13 mouse cellular contexts compared by ENCODE assay signal in genomic region chr19:59467413-59468064, GRCm38 (mm10). TPM values are rescaled to one million over a fixed set of nuclear protein-coding genes. Genes with fewer than 3 reads are reported as not detected.
DNase-seq lines count a peak whose midpoint lies in the region; ATAC-seq and TF ChIP-seq lines count a peak whose summit lies in the region.
"Had no signal": no experiment of that assay in that cellular context is flagged by ENCODE, and none has a peak within 500 bp of the region (broad histone marks: within the 10 kb centered on the region; RNA-seq: fewer than 3 reads in every experiment).

No protein-coding gene starts in this region.

- no peaks in the 10 kb centered on the region for H3K9me3 ChIP-seq in embryonic facial prominence, embryonic 13.5 days
- H3K9me3 ChIP-seq in kidney, embryonic 15.5 days (replicated peaks) = no peaks in the 10 kb centered on the region
- H3K9me3 ChIP-seq in midbrain, embryonic 14.5 days (ENCODE audit: control insufficient read depth, low read length) = no peaks in the 10 kb centered on the region

- WGBS in embryonic facial prominence, embryonic 13.5 days = 1% methylated on average over 23 of the region's 23 CpGs
- whole genome bisulfite sequencing in kidney, embryonic 15.5 days = 3% methylated on average over 23 of the region's 23 CpGs
- under 1% methylated on average over 23 of the region's 23 CpGs for WGBS in midbrain, embryonic 14.5 days

- H3K9ac ChIP-seq in embryonic facial prominence, embryonic 13.5 days = peak overlapping the region; percentile 41; the same call in 1 of the 2 replicates
- H3K9ac ChIP-seq in kidney, embryonic 15.5 days = peak overlapping the region; percentile 21; the same call in 1 of the 2 replicates
- no peak overlapping the region; the same call in 1 of the 2 replicates for H3K9ac ChIP-seq in midbrain, embryonic 14.5 days (replicated peaks; ENCODE audit: low read length)

- DNase-seq in layer of hippocampus, adult 2 months (ENCODE audit: low spot score in 2 of 2) = no peak
- DNase-seq in layer of hippocampus, adult 11-12 months (ENCODE audit: low spot score) = no peak
- DNase-seq in midbrain, embryonic 14.5 days = peak; percentile 37
- DNase-seq in gastrocnemius, postnatal 4 days (ENCODE audit: low spot score in 2 of 2) = no peak
- DNase-seq in left cerebral cortex, adult 8-10 months (ENCODE audit: low spot score in 2 of 2) = no peak
- DNase-seq in gastrocnemius, postnatal 25 days = no peak
- DNase-seq: adrenal gland, postnatal 14 days; heart, postnatal 10 days; liver had no signal

- H3K27me3 ChIP-seq in embryonic facial prominence, embryonic 13.5 days = peaks cover 100% of the 10 kb centered on the region
- H3K27me3 ChIP-seq in kidney, embryonic 15.5 days = peaks cover 100% of the 10 kb centered on the region
- H3K27me3 ChIP-seq in midbrain, embryonic 14.5 days (ENCODE audit: control insufficient read depth, insufficient read depth, low read length) = peaks cover 88% of the 10 kb centered on the region

- H3K27ac ChIP-seq in layer of hippocampus, adult 2 months = peak overlapping the region; percentile 98
- peak overlapping the region; percentile 48 for H3K27ac ChIP-seq in embryonic facial prominence, embryonic 13.5 days
- H3K27ac ChIP-seq in kidney, embryonic 15.5 days = peak overlapping the region; percentile 84
- peak overlapping the region; percentile 63; the same call in 1 of the 2 replicates for H3K27ac ChIP-seq in midbrain, embryonic 14.5 days (replicated peaks; ENCODE audit: low read depth, low read length)

- H3K36me3 ChIP-seq in embryonic facial prominence, embryonic 13.5 days = no peaks in the 10 kb centered on the region
- no peaks in the 10 kb centered on the region for H3K36me3 ChIP-seq in kidney, embryonic 15.5 days
- no peaks in the 10 kb centered on the region for H3K36me3 ChIP-seq in midbrain, embryonic 14.5 days (ENCODE audit: control insufficient read depth, insufficient read depth, low read length)

- TF ChIP-seq CTCF in layer of hippocampus, adult 2 months (conservative IDR thresholded peaks at IDR 0.05) = no peak

- ATAC-seq in embryonic facial prominence, embryonic 13.5 days (ENCODE audit: insufficient number of reproducible peaks, insufficient read depth, low FRiP score, low TSS enrichment, low read depth) = no peak
- peak; percentile 34 for ATAC-seq in kidney, embryonic 15.5 days (replicated peaks; ENCODE audit: low FRiP score)
- ATAC-seq in midbrain, embryonic 14.5 days (ENCODE audit: low FRiP score, low TSS enrichment) = peak; percentile 36; the same call in 1 of the 2 replicates

- peak overlapping the region; percentile 50 for H3K4me2 ChIP-seq in embryonic facial prominence, embryonic 13.5 days
- H3K4me2 ChIP-seq in kidney, embryonic 15.5 days = peak overlapping the region; percentile 60
- peak overlapping the region; percentile 52 for H3K4me2 ChIP-seq in midbrain, embryonic 14.5 days (ENCODE audit: low read length)

- H3K4me1 ChIP-seq in embryonic facial prominence, embryonic 13.5 days = peaks cover 31% of the 10 kb centered on the region
- H3K4me1 ChIP-seq in kidney, embryonic 15.5 days = peaks cover 50% of the 10 kb centered on the region
- H3K4me1 ChIP-seq in midbrain, embryonic 14.5 days (ENCODE audit: control insufficient read depth, insufficient read depth, low read length) = peaks cover 22% of the 10 kb centered on the region

- peak overlapping the region; percentile 52 for H3K4me3 ChIP-seq in layer of hippocampus, adult 2 months
- H3K4me3 ChIP-seq in embryonic facial prominence, embryonic 13.5 days = peak overlapping the region; percentile 22
- H3K4me3 ChIP-seq in kidney, embryonic 15.5 days (replicated peaks) = peak overlapping the region; percentile 37
- H3K4me3 ChIP-seq in midbrain, embryonic 14.5 days (replicated peaks; ENCODE audit: low read depth, low read length) = peak overlapping the region; percentile 10; the same call in 1 of the 2 replicates
- H3K4me3 ChIP-seq: myocyte had no signal

RNA-seq across cellular contexts. Expression of gene Emx2, which starts 9.4 kb away (rescaled TPM):
- 10 to 100 TPM; 26.6 to 29.8 TPM for total RNA-seq in layer of hippocampus, adult 2 months (2021)
- 23.8 and 24.7 TPM in 2 replicates for polyA plus RNA-seq in embryonic facial prominence, embryonic 13.5 days (2015; fragmentation: Nextera tagmentation; extraction: Ambion mirVana)
- polyA plus RNA-seq in kidney, embryonic 15.5 days (2015; fragmentation: Nextera tagmentation; extraction: Ambion mirVana) = 38.8 TPM in 2 replicates
- polyA plus RNA-seq in midbrain, embryonic 14.5 days (2014; fragmentation: Nextera tagmentation; extraction: Ambion mirVana) = 18.5 and 19.1 TPM in 2 replicates
- 1 to 10 TPM; 1.2 to 2.2 TPM for total RNA-seq in gastrocnemius, postnatal 4 days (2021)
- 10 to 100 TPM in 3 of 4 experiments, 1 to 10 TPM in 1; 9.1 to 13.3 (median 11.3) TPM for total RNA-seq in left cerebral cortex, adult 8-10 months (2022)
- total RNA-seq in gastrocnemius, postnatal 25 days (2021) = 1 to 10 TPM; 1.4 TPM
- total RNA-seq: adrenal gland, postnatal 14 days; common myeloid progenitor, adult 5-6 weeks; heart, postnatal 10 days had no signal
- polyA plus RNA-seq: myocyte had no signal

Comparison
In these comparisons a context has a peak if more than half of its experiments do, and no peak if none do; other contexts are left out.
1. H3K27ac ChIP-seq: peak in every context shown above with its lines; median percentile 98 in layer of hippocampus, adult 2 months; 84 in kidney, embryonic 15.5 days; 63 in midbrain, embryonic 14.5 days; 48 in embryonic facial prominence, embryonic 13.5 days.